Mouse (Mus musculus): ENCODE data around the gene Nccrp1. TPM values are rescaled to one million over a fixed set of nuclear protein-coding genes. Genes with fewer than 3 reads are reported as not detected.

Nccrp1 gene
- total RNA-seq (2021): not detected

DNA sequence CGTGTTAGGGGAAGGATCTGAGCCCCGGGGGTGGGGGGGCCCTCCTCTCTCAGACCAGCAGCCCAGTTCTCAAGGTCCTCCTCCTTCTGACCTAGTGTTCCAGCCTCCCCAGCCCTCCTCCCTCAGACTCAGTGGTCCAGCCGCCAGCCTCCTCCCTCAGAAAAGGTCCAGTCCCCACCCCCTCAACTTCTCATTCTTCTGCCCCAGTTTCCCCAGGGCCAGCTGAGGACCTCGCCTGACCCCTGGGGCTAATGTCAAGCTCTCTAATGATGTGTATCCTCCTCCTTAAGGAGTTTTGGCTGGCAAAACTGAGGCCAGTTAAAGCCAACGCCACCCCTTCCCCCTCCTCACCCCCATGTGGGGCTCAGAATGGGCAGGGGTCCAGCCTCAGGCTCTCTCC lies at the start of gene Nccrp1:
Gene Nccrp1 (minus strand): TSS at position 101 of the 400 bp plus-strand sequence.
- intact Hi-C loops (cut with DNase I): no loop called here

DNA sequence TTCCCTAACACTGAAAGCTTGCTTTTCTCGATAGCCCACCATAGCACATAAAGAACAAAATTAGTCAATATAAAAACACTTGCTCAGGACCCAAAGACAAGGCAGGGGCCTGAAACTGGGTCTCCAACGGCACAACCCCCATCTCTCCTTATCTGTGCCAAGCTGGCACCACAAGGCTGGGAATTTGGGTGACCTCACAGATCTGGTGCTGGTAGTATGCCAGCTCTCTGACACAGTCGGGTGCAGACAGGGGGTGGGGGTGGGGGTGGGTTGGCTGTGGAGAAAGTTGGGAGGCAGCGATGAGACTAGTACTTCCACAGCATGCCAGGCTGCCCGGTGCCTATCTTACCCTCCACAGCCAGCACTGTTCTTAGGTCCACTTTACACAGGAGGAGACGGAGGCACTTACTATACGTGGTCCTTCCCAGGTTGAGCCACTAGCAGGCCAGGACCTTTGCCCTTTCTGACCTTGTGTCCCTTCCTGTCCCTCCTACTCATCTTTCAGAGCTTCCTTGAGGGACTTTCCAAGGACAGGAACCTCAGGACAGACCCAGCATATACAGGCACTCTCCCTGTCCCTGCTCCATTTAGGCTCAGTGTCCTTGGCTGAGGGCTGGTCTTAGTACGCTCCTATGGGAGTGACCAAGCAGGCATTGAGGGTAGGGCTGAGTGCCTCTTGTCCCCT lies 48.8 kb upstream of the Nccrp1 start:
- intact Hi-C loops (cut with DNase I): no loop called here
- DNase-seq (ENCODE audit: low spot score): no peak

More for the DNA sequence above, at the start of gene Nccrp1:
- DNase-seq (ENCODE audit: low spot score): no peak

DNA sequence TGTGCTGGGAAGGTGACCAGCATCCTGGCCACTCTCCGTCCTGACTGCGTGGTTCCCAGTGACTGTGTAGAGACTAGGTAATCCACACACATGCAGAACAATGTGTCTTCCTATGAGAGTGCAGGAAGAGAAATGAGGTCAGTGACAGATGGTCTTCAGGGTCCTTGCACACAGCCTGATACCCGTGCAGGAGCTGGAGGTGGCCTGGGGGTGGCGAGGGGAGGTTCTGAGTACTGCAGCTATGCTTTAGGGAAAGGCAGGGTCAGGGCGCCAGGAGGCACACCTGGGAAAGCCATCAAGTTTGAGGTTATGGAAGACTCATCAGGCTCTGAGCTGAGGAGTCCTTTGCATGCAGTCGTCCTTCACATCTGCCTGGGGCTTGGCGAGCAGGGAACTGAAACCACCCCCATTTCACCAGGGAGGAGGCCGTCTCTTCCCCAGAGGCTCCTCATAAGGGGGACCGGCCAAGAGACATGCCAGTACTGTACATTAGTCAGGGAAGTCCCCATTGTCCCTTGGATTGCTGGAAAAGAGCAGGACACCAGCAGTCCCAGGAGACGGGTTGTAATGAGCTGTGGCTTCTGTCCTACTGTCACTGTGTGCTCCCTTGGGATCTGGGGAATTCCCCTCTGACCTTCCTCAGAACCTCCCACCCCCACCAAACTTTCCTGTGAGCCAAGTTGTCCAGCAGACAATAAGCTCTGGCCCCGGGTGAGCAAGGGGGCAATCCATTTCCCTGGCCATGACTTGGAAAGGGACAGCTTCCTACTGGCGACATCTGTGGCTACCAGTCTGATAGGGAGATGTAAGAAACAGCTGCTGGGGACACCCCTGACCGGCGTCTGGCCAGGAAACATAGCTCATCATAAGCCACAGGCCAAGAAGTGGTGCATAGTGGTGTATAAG lies 46.4 kb upstream of the Nccrp1 start:
- intact Hi-C loops (cut with DNase I): no loop called here

DNA sequence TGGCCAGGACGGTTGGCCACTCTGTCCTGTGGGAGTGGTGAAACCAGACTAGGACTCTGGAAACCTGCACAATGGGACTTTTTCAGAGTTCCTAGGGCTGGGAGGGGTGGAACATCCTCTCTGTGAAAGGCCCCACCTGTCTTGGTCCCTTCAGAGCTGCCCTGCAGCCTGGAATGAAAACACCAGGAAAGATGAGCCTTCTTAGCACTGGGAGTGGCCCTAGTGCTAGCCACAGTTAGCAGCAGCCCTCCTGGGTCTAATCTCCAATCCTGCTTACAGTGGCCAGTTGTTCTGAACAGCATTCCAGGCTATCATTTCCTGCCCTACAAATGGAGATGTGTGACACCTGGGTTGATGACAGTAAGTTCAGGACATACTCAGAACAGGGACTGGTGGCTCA lies 44.8 kb upstream of the Nccrp1 start:
- intact Hi-C loops (cut with DNase I): no loop called here
- no peak for DNase-seq (ENCODE audit: low spot score)

More for the DNA sequence above, 46.4 kb upstream of the Nccrp1 start:
- peak; percentile 68 for DNase-seq (ENCODE audit: low spot score)

DNA sequence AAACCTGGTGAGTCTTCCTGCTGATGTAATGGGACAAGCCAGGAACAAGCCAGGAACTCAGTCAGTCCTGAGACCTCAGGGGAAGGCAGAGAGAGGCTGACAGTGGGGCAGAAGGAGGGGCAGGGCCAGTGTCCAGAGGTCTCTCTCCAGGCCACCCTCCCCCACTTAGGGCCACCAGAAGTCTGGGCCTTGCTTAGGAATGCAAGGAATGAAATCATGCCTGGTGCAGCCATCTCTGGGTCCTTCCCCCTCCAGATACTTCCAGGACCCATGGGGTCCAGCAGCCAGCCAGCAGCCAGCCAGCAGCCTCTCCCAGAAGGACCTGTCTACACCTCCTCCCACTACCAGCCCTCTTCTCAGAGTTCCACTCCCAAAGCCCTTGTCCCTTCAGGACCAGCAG lies 40.6 kb upstream of the Nccrp1 start:
- intact Hi-C loops (cut with DNase I): no loop called here
- DNase-seq (ENCODE audit: low spot score): no peak

DNA sequence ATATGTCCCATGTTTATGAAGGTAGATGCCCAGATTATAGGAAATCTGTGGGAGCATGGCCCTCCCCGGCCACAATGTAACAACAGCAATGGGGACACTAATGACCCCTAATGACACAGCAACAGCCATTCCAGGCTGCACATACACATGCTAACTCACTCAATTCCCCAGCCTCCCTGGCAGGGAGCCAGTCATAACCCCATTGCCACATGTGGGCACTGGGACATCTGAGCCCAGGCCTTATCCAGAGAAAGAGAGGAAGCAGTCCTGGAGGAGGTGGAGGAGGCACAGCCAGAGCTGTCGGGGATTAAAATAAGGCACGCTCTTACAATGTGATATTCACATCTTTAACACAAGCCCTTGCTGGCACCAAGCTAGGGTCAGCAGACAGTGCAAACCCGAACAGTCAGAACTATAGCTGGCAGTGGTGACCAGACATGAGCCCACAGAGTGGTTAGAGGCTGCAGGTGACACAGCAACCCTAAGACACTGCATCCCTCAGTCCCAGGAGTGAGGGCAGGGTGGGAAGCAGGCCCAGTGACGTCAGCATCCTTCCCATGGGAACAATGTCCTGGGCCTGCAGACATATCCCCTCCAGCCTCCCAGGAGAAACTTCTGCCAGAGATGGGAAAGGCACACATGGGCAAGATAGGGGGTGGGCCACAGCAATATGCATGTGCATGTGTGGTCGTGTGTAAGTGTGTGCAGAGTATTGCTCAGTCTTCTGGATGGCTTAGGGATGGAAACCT lies 39.8 kb upstream of the Nccrp1 start:
- no peak for DNase-seq (ENCODE audit: low spot score)
- intact Hi-C loops (cut with DNase I): no loop called here

DNA sequence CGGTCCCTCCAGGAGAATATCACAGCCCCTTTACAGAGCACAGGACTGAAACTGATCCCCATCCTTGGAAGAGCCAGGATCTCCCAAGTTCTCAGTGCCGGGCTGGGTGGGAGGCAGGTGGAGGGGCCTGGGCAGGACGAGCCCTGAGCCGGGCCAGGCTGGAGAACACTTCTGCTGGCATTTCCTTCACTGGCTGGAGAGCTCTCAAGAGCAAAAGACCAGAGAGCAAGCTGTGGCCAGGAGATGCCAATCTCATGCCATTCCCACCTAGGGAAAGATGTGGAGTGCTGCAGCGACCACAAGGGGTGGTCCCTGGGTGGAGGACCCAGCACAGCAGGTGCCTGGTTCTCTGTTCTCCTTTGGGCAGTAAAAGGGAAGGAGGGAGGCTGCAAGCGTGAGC lies 37.9 kb upstream of the Nccrp1 start:
- intact Hi-C loops (cut with DNase I): no loop called here
- DNase-seq (ENCODE audit: low spot score): no peak

DNA sequence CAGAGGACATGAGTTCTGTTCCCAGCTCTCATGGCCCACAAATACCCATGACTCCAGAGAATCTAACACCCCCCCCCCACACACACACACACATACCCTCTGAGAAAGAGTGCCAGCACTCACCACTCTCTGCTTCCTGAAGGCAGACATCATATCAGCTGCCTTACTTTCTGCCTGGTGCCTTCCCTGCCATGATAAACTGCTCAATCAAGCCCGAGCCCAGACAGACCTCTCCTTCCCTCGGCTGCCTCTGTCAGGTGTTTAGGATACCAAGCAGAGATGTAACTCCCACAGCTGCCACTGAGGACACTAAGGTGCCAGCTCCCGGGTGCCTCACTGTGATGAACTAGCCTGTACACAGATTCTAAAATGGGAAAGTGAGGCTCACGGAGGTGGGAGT lies 37.4 kb upstream of the Nccrp1 start:
- intact Hi-C loops (cut with DNase I): no loop called here
- DNase-seq (ENCODE audit: low spot score): no peak

DNA sequence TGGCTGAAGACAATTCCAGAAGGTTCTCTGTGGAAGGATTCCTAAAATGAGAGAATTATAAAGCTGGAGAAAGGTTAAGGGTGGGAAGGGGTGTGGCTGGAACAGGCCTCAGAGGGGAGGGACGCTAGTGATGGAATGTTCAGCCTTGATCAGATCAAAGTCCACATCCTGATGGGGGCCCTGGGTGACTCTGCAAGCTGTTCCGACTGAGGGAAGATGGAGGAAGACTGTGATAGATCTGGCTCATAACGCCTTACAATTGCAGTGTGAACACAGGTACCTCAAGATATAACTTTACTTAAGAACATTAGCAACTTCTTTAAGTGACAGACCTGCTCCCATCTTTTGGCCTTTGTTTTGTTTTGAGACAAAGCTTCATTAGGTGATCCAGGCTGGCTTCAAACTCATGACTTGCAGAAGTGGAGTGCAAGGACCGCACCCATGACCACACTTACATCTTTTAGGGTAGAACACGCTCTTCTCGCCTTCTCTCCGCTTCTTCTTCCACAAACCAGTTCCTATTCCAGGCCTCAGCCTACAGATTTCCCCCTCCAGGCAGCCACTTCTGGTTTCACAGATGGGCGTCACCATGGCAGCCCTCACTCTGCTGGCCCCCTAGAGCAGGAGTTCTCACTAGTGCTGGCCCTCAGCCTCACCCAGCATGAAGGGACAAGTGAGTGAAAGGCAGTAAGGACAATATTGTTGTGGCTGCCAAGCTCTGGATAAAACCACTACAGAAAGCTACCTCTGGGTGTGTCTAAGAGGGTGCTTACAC lies 36.7 kb upstream of the Nccrp1 start:
- no peak for DNase-seq (ENCODE audit: low spot score)
- intact Hi-C loops (cut with DNase I): no loop called here

DNA sequence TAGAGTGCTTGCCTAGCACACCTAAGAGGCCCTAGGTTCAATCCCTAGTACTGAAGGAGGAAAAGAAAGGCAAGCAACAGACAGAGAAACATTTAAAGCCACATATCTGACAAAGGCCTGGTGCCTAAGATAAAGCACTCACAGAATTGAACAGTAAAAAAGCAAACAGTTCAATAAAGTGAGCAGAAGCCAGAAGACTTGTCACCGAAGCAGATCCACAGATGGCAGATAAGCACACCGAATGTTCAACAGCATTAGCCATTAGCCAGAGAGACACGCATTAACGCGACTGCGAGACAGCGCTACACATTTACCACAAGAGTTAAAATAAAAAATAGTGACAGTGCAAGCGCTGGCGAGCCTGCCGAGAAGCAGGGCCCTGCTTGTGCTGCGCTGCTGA lies 35.8 kb upstream of the Nccrp1 start:
- DNase-seq (ENCODE audit: low spot score): no peak
- intact Hi-C loops (cut with DNase I): no loop called here

DNA sequence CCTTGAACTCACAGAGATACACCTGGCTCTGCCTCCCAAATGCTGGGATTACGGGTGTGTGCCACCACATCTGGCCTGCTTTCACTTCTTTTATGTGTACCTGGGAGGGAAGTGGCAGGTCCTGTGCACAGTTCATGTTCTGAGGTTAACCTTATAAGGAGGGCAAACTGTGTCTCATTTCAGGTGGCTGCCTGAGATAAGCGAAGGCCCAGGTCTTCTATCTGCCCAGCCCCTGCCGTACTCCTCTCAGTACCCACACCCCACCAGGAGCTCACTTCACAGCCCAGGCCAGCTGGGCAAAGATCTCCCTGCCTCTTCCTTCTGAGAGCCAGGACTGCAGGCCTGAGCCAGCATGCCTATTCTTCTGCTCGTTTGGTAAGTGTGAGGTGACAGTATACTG lies 34.7 kb upstream of the Nccrp1 start:
- intact Hi-C loops (cut with DNase I): no loop called here

DNA sequence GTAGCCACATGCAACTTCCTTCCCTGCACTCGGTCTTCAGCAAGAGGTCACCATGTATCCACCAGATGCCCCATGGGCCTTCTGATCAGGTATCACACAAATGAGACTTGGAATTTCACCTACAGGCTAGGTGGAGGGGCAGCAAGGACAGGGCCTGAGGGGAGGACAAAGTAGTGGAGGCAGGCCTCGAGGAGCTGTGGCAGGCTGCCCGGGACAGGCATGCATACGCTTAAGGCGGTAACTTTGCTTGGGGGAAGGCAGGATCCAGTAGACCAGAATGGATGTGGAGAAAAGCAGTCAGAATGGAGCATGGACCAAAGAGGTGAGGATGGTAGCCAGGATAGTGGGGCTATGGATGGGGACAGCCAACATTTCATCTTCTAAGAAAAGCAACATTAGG lies 32.8 kb upstream of the Nccrp1 start:
- DNase-seq (ENCODE audit: low spot score): no peak
- intact Hi-C loops (cut with DNase I): no loop called here

More for the DNA sequence above, 34.7 kb upstream of the Nccrp1 start:
- no peak for DNase-seq (ENCODE audit: low spot score)

DNA sequence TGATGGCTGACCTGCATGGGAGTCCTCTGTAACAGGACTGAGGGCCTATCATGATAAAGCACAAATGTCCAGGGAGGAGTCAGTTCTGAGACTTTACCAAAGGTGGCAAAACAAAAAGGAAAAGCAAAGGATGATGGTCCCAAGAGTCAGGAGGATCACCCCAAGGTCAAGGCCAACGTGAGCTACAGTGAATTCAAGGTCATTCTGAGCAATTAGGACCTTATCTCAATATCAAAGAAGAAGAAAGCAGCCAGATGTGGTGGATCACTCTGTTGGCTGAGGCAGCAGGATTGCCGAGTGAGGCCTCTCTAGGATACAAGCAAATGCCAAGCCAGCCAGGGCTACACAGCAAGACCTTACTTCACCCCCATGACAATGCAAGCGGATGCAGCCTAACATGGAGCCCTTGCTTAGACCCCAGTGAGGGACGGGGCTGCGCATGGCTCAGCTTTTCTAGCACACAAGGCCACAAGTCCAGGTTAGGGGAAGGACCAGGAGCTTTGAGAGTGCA lies 31.5 kb upstream of the Nccrp1 start:
- no peak for DNase-seq (ENCODE audit: low spot score)
- intact Hi-C loops (cut with DNase I): no loop called here

DNA sequence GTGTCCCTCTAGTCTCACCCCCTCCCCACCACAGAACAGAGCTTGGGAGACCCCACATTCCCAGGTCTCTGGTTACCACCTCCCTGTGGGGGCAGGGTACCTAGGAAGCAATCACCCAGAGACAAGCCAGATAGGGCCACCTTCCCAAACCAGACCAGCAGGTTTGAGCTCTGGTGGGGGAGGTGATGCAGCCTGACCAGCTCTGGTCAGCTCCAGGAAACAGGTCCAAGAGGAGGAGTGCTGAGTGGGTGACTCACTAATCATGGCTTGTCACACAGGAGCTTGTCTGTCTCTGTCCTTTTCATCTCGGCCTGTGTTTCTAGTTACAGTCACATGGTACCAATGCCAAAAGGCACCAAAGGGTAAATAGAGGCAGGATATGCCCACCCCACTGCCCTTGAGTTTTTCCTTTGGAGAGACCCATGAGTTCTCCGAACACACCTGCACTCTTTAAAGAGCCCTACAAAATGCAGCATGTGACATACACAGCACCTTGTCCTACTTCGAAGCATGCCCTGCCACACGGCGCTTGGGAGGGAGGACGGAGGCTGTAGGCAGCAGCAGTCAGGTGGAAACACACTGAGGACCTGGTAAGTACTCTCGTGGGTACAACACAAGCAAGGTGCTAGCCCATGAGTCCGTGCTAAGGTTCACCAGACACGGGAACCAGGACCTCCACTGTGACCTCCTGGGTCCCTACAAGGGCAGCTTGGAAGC lies 30.9 kb upstream of the Nccrp1 start:
- intact Hi-C loops (cut with DNase I): no loop called here
- no peak for DNase-seq (ENCODE audit: low spot score)

DNA sequence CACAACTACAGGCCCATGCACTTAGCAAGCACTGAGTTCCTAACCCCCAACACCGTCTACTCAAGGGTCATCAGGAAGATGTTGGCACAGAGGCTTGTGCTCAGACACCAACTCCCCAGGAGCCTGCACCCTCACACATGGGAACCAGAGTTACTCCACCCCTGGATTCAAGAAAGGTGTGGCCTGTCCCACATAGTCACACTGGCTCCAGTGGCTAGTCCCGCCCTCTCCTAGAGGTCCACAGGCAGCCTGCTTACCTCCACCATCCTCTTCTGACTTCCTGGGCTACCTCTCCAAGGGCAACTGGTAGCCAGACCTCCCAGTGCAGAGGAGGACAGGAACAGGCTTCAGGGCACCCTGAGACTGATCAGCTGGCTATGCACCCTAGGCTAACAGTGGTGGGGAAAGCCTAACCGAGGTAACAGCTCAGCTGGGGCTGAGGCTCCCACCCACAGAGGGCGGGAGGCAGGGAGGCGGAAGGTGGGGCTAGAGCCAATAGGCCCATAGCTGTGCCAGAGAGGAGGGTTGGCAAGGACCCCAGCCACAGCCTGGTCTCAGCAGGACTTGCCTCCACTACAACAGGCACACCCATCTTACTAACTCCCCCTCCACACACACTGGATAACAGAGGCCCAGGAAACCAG lies 29.3 kb upstream of the Nccrp1 start:
- DNase-seq (ENCODE audit: low spot score): peak; percentile 73
- intact Hi-C loops (cut with DNase I): no loop called here

DNA sequence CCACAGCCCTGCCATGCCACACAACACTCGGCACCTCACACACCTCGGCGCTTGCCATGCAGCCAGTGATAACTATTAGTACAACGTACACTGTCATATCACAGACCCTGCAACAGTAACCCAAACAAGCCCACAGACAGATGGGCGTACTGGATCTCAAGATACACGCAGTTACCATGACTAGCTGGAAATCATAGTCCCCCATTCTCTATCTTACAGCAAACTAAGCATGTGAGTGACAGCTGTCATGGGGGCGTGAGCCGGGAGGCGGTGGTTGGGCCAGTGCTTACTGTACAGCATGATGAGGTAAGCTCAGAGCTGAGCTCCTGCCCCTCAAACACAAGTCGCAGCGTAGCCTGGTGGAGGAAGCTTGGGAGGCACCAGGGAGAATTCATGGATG lies 28.5 kb upstream of the Nccrp1 start:
- intact Hi-C loops (cut with DNase I): no loop called here
- DNase-seq (ENCODE audit: low spot score): no peak

DNA sequence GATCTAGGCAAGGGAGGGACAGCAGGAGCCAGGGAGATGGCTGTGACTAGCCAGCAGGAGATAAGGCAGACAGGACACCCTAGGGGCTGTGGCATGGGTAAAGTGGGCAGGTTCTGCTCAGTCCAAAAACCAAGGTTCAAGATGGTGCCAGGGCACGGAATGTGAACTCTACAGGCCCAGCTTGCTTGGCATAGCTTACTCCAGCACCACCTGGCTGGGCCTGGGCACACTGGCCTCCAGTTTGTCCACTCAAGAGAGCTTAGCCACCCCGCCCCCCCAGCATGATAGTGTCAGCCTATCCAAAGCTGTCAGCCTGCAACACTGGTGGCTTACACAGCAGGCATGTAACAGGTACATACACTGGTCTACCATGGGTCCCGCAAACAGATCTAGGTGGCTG lies 26.2 kb upstream of the Nccrp1 start:
- no peak for DNase-seq (ENCODE audit: low spot score)
- intact Hi-C loops (cut with DNase I): no loop called here

DNA sequence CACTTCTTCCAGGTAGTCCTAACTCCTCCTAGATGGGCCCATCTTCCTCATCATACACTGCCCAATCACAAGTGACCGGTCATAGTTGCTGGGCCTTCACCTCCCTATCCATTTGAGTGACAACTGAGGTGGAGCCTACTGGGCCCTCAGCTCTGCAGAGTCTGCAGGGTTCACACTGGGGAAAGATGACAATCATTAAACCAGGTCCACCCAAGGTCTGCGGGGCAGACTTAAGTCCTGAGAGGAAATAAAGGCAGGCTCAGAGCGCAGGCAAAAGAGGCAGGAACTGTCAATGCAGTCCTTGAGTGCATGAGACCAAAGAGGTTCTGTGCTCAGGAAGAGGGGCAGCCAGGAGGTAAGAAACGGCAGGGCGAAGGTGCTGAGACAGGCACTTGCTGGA lies 25.6 kb upstream of the Nccrp1 start:
- no peak for DNase-seq (ENCODE audit: low spot score)
- intact Hi-C loops (cut with DNase I): no loop called here
